Mouse (Mus musculus): ENCODE results near the gene Magee2. TPM values are rescaled to one million over a fixed set of nuclear protein-coding genes. Genes with fewer than 3 reads are reported as not detected.

Magee2 gene
- polyA plus RNA-seq (2012; rRNA removed): not detected in 2 replicates

GRCm38 (mm10) chrX:104856751-104857341, at the start of gene Magee2:
Gene Magee2, minus strand, starts transcription at chrX:104857267.

Other genes starting within 250 kb of the Magee2 start
- 0.01 and 0.05 TPM in 2 replicates for gene Zdhhc15, start 186.2 kb downstream of the Magee2 start, polyA plus RNA-seq (2012; rRNA removed)
- 1.7 and 2.3 TPM in 2 replicates for gene Pbdc1, start 222.5 kb upstream of the Magee2 start, polyA plus RNA-seq (2012; rRNA removed)

All from stomach, adult 2 months (tissue).